Mouse (Mus musculus) kidney, adult 2 months (tissue): ENCODE results near the gene Erg.

ENCODE experiments used
- CTCF ChIP-seq: fragments of 200-500 bp; conservative IDR thresholded peaks from 2 replicates; pipeline ENCODE4 v1.5.1; 2011; ENCODE audit warnings: low read depth, mild to moderate bottlenecking, control low read depth, low read length, moderate library complexity, mixed read lengths; ENCODE audit not compliant: insufficient read depth, insufficient read length
- POLR2A ChIP-seq: fragments of 200-500 bp; IDR thresholded peaks from one replicate; pipeline ENCODE4 v1.6.1; 2011; ENCODE audit warnings: low read depth, low read length, control low read depth

GRCm38 (mm10) chr16:95618206-95618605 lies 31.8 kb upstream of the Erg start:
- TF ChIP-seq POLR2A (no peak), CTCF (no peak)
